Mouse (Mus musculus): Measurements from ENCODE around the gene Stat6.

- TF ChIP-seq CTCF (IDR thresholded peaks at IDR 0.05; ENCODE audit: low read depth) (no peak), EP300 (IDR thresholded peaks at IDR 0.05; ENCODE audit: low read depth) (no peak)
These were observed 37.6 kb upstream of the Stat6 start for GRCm38 (mm10) chr10:127605251-127605547.

Data from liver, postnatal 0 days (tissue).